Comparison of ENCODE assay signal across 14 mouse cellular contexts in the genomic region with DNA sequence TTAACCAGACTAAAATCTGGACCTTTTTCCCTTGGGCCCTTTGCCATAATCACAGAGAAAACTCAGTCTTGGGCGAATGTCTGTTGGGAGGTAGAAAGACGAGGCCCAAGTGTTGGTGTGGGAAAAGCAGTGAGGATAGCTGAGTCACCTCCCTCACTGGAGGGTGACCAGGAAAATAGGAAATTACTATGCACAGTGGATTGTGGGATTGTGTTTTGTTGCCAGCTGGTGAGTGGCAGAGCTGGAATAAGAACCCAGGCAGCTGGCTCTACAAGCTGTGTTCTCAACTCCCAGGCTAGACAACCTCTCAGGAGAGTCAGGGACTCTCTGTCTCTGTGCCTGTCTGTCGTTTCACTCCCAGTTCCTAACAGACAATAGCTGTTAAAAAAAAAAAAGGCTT. TPM values are rescaled to one million over a fixed set of nuclear protein-coding genes. Genes with fewer than 3 reads are reported as not detected.
DNase-seq lines count a peak whose midpoint lies in the region; ATAC-seq and TF ChIP-seq lines count a peak whose summit lies in the region.
"Had no signal": no experiment of that assay in that cellular context is flagged by ENCODE, and none has a peak within 500 bp of the region (broad histone marks: within the 10 kb centered on the region; RNA-seq: fewer than 3 reads in every experiment).

No protein-coding gene starts in this region.

- no peaks in the 10 kb centered on the region for H3K36me3 ChIP-seq in intestine, embryonic 15.5 days
- no peaks in the 10 kb centered on the region for H3K36me3 ChIP-seq in intestine, postnatal 0 days (ENCODE audit: control insufficient read depth, insufficient read depth)
- H3K36me3 ChIP-seq in midbrain, embryonic 10.5 days = no peaks in the 10 kb centered on the region
- H3K36me3 ChIP-seq in thymus, adult 2 months (ENCODE audit: control insufficient read depth, insufficient read depth, low read length) = no peaks in the 10 kb centered on the region

- H3K4me3 ChIP-seq in intestine, embryonic 15.5 days (replicated peaks) = no peak overlapping the region
- H3K4me3 ChIP-seq in intestine, postnatal 0 days (ENCODE audit: low read depth, low read length) = no peak overlapping the region
- H3K4me3 ChIP-seq in midbrain, embryonic 10.5 days = no peak overlapping the region
- H3K4me3 ChIP-seq in thymus, adult 2 months (ENCODE audit: control insufficient read depth, insufficient read depth, low read length) = no peak overlapping the region

- H3K4me1 ChIP-seq in intestine, embryonic 15.5 days (replicated peaks) = no peaks in the 10 kb centered on the region
- no peaks in the 10 kb centered on the region for H3K4me1 ChIP-seq in intestine, postnatal 0 days (replicated peaks; ENCODE audit: control insufficient read depth, insufficient read depth, low read length)
- H3K4me1 ChIP-seq in midbrain, embryonic 10.5 days = no peaks in the 10 kb centered on the region
- no peaks in the 10 kb centered on the region for H3K4me1 ChIP-seq in thymus, adult 2 months (replicated peaks; ENCODE audit: control insufficient read depth, insufficient read depth, low read length)

- no peak overlapping the region for H3K9ac ChIP-seq in intestine, embryonic 15.5 days
- no peak overlapping the region for H3K9ac ChIP-seq in intestine, postnatal 0 days (ENCODE audit: low read depth, low read length)

- no peak overlapping the region for H3K4me2 ChIP-seq in intestine, embryonic 15.5 days (replicated peaks)
- H3K4me2 ChIP-seq in intestine, postnatal 0 days (replicated peaks; ENCODE audit: low read depth) = no peak overlapping the region

- ATAC-seq in intestine, embryonic 15.5 days = peak; percentile 36; the same call in 1 of the 2 replicates
- no peak for ATAC-seq in intestine, postnatal 0 days
- ATAC-seq: inflammation-experienced regulatory T-cells, adult 6 months had no signal

- TF ChIP-seq POLR2A in thymus, adult 2 months (IDR thresholded peaks at IDR 0.05; ENCODE audit: control insufficient read depth, extremely low read depth, insufficient read depth, low read length, poor library complexity) = no peak

- TF ChIP-seq CTCF in intestine, postnatal 0 days (IDR thresholded peaks at IDR 0.05; ENCODE audit: low read depth) = no peak
- TF ChIP-seq CTCF in thymus, adult 2 months (IDR thresholded peaks at IDR 0.05; ENCODE audit: borderline replicate concordance, control insufficient read depth, extremely low read depth, insufficient read depth, low read length, poor library complexity) = no peak

- no peaks in the 10 kb centered on the region for H3K9me3 ChIP-seq in intestine, embryonic 15.5 days
- no peaks in the 10 kb centered on the region for H3K9me3 ChIP-seq in intestine, postnatal 0 days (ENCODE audit: control insufficient read depth)
- H3K9me3 ChIP-seq in midbrain, embryonic 10.5 days (replicated peaks) = no peaks in the 10 kb centered on the region; the same call in 1 of the 2 replicates

- no peak overlapping the region for H3K27ac ChIP-seq in intestine, embryonic 15.5 days
- no peak overlapping the region; the same call in 1 of the 2 replicates for H3K27ac ChIP-seq in intestine, postnatal 0 days (ENCODE audit: low read depth, low read length)
- no peak overlapping the region for H3K27ac ChIP-seq in midbrain, embryonic 10.5 days (replicated peaks)
- no peak overlapping the region for H3K27ac ChIP-seq in thymus, adult 2 months (ENCODE audit: control insufficient read depth, insufficient read depth, low read length)

- 52% methylated on average over 3 of the region's 3 CpGs for WGBS in intestine, embryonic 15.5 days
- 60% methylated on average over 3 of the region's 3 CpGs for WGBS in intestine, postnatal 0 days
- 74% methylated on average over 3 of the region's 3 CpGs for WGBS in midbrain, embryonic 10.5 days
- 72% methylated on average over 3 of the region's 3 CpGs for WGBS in thymus, adult 2 months

- intact Hi-C loops in gastrocnemius, postnatal 14 days (cut with DNase I; ENCODE audit: low total_unique reads) = loop anchor here (5.0 kb wide), 1 partner anchor 163 kb away; no protein-coding TSS in a partner anchor

- DNase-seq in fibroblast of lung, adult 2 months (ENCODE audit: low read depth) = peak; percentile 86
- peak; percentile 80 for DNase-seq in layer of hippocampus, adult 9-11 months
- DNase-seq in right cerebral cortex, postnatal 10 days (ENCODE audit: low spot score in 2 of 2) = peak; percentile 54 to 70
- DNase-seq in gastrocnemius, postnatal 14 days = no peak
- DNase-seq in midbrain, embryonic 10.5 days (ENCODE audit: low spot score) = no peak
- no peak for DNase-seq in thymus, adult 2 months
- DNase-seq: adrenal gland, postnatal 25 days; cerebellum, adult 9-10 months; lung, adult 2 months had no signal

- H3K27me3 ChIP-seq in intestine, embryonic 15.5 days (replicated peaks) = no peaks in the 10 kb centered on the region
- H3K27me3 ChIP-seq in intestine, postnatal 0 days (replicated peaks; ENCODE audit: control insufficient read depth, insufficient read depth, low read length) = no peaks in the 10 kb centered on the region
- no peaks in the 10 kb centered on the region for H3K27me3 ChIP-seq in midbrain, embryonic 10.5 days (ENCODE audit: low read depth, poor library complexity, severe bottlenecking)
- H3K27me3 ChIP-seq in thymus, adult 2 months (ENCODE audit: control insufficient read depth, insufficient read depth, low read length) = no peaks in the 10 kb centered on the region

RNA-seq across cellular contexts. Expression of gene Gm6268, which starts 11.1 kb away (rescaled TPM):
- not detected in 2 replicates for polyA plus RNA-seq in intestine, embryonic 15.5 days (2015; fragmentation: Nextera tagmentation; extraction: Ambion mirVana)
- not detected in 2 replicates for polyA plus RNA-seq in intestine, postnatal 0 days (2015; fragmentation: Nextera tagmentation; extraction: Ambion mirVana)
- not detected for total RNA-seq in gastrocnemius, postnatal 14 days (2021)
- not detected in 2 replicates for polyA plus RNA-seq in midbrain, embryonic 10.5 days (2016; fragmentation: Nextera tagmentation; extraction: Ambion mirVana)
- not detected in 2 replicates for polyA plus RNA-seq in thymus, adult 2 months (2012; rRNA removed)
- total RNA-seq: adrenal gland, postnatal 25 days; left cerebral cortex, adult 8-10 months had no signal
- polyA plus RNA-seq: heart, embryonic 14.5 days; inflammation-experienced regulatory T-cells, adult 6 months; lung, adult 2 months had no signal

Comparison
In these comparisons a context has a peak if more than half of its experiments do, and no peak if none do; other contexts are left out.
1. DNase-seq: peak in fibroblast of lung, adult 2 months (single experiment), layer of hippocampus, adult 9-11 months (single experiment) and right cerebral cortex, postnatal 10 days (2 of 2); none in gastrocnemius, postnatal 14 days (single experiment), midbrain, embryonic 10.5 days (single experiment) and thymus, adult 2 months (single experiment).